Mouse (Mus musculus) midbrain, postnatal 0 days (tissue): ENCODE data around the gene Pbxip1. TPM values are rescaled to one million over a fixed set of nuclear protein-coding genes. Genes with fewer than 3 reads are reported as not detected.

Experiments
- ATAC-seq: fragments of 200-750 bp; cut with Nextera tagmentation; 2 replicates; pipeline ENCODE4 v1.8.0; 2017; ENCODE audit warnings: moderate number of reproducible peaks, mild to moderate bottlenecking, moderate TSS enrichment, moderate library complexity; ENCODE audit not compliant: low FRiP score
- DNase-seq: peaks from one replicate; pipeline ENCODE4 v3.0.0-alpha.2; 2015; ENCODE audit warnings: low spot score
- H3K27ac ChIP-seq: fragments of 300-500 bp; sonication (generic); 2 replicates; pipeline ENCODE4 v1.5.1; 2014; ENCODE audit warnings: low read depth, mild to moderate bottlenecking, low read length, mixed read lengths
- H3K27me3 ChIP-seq: fragments of 300-500 bp; sonication (generic); 2 replicates; pipeline ENCODE4 v1.6.1; 2014; ENCODE audit warnings: low read length, control low read depth, mixed read lengths; ENCODE audit not compliant: insufficient read depth
- H3K36me3 ChIP-seq: fragments of 300-500 bp; sonication (generic); 2 replicates; pipeline ENCODE4 v1.6.1; 2014; ENCODE audit warnings: low read length, control low read depth, mixed read lengths; ENCODE audit not compliant: insufficient read depth
- H3K4me1 ChIP-seq: fragments of 300-500 bp; sonication (generic); 2 replicates; pipeline ENCODE4 v1.6.1; 2014; ENCODE audit warnings: mild to moderate bottlenecking, control low read depth, antibody characterized with exemption, low read length, mixed read lengths; ENCODE audit not compliant: insufficient read depth
- H3K4me2 ChIP-seq: fragments of 300-500 bp; sonication (generic); 2 replicates; pipeline ENCODE4 v1.6.1; 2014; ENCODE audit warnings: low read depth, mild to moderate bottlenecking, low read length, mixed read lengths; ENCODE audit not compliant: poor library complexity, severe bottlenecking
- H3K4me3 ChIP-seq: fragments of 300-500 bp; sonication (generic); 2 replicates; pipeline ENCODE4 v1.5.1; 2014; ENCODE audit warnings: low read depth, mild to moderate bottlenecking, low read length, moderate library complexity
- H3K9ac ChIP-seq: fragments of 300-500 bp; sonication (generic); replicated peaks from 2 replicates; pipeline ENCODE4 v1.6.1; 2014; ENCODE audit warnings: mild to moderate bottlenecking, low read length, moderate library complexity, mixed read lengths; ENCODE audit not compliant: poor library complexity, severe bottlenecking
- H3K9me3 ChIP-seq: fragments of 300-500 bp; sonication (generic); 2 replicates; pipeline ENCODE4 v1.6.1; 2016; ENCODE audit warnings: low read length, control low read depth
- CTCF ChIP-seq: IDR thresholded peaks from 2 replicates; pipeline ENCODE4 v1.5.1; 2016; ENCODE audit warnings: antibody characterized with exemption, mild to moderate bottlenecking
- WGBS: fragments of 180-500 bp; shearing (Covaris S2); extraction: QIAGEN DNeasy Blood & Tissue Kit; methylation state at CpG from one replicate; pipeline ENCODE4 v1.1.7; 2014; 5-methylcytosine and 5-hydroxymethylcytosine counted together
- polyA plus RNA-seq: library from polyadenylated mRNA; unstranded; fragments of >200 nt; fragmentation: Nextera tagmentation; extraction: Ambion mirVana; gene quantifications from 2 replicates; pipeline ENCODE4 v1.2.1, GENCODE M21; 2015
- total RNA-seq: library from RNA; depleted of rRNA; stranded (reverse); fragments of >200 nt; gene quantifications from 2 replicates; pipeline ENCODE4 v1.2.3, GENCODE M21; 2014

Pbxip1 gene
- total and polyA plus RNA-seq, 2 experiments from 2014 or later = 18.5 to 21.8 TPM

DNA sequence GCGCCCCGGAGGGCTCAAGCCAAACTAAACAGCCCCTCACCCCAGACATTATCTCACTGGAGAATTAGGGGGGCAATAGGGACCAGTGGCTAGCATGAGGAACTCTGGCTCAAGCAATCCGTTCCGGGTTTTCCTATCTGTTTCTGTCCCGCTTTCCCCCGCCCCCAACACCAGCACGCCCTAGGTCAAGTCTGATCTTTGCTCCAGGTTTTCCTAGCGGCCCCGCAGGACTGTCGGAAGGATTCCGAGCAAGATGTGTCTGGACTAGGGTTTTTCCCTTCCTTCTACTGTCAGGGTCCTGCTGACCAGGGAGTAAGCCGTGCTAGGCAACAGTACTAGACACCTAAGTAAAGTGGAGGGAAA lies 41.6 kb upstream of the Pbxip1 start:
- H3K4me3 ChIP-seq = peak overlapping the region; percentile 54
- no peak for TF ChIP-seq CTCF
- DNase-seq = peak; percentile 88
- no peaks in the 10 kb centered on the region for H3K36me3 ChIP-seq
- no peak for ATAC-seq
- no peaks in the 10 kb centered on the region for H3K9me3 ChIP-seq
- 2% methylated on average over 12 of the region's 12 CpGs for WGBS
- H3K27me3 ChIP-seq = peaks cover 14% of the 10 kb centered on the region; the same call in 1 of the 2 replicates
- H3K27ac ChIP-seq = no peak overlapping the region
- peaks cover 19% of the 10 kb centered on the region for H3K4me1 ChIP-seq
- H3K9ac ChIP-seq = no peak overlapping the region
- H3K4me2 ChIP-seq = peak overlapping the region; percentile 100

DNA sequence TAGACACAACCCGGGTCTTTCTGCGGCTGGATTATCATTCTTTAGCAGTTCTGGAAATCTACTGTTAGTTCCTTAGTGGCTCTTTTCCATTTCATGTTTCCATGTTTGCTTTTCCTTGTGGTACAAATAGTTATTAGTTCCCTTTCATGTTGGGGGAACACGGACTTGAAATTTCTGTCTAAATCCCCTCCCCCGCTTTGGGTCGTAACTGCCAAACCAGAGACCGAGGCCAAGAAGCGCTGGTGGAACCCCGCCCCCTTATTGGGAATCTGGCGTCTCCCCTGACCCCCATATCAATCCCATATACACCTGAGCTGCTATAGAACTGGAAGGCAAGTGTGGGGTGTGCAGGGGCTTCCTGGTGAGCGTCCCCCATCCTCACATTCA lies 41.1 kb upstream of the Pbxip1 start:
- Histone ChIP-seq H3K9ac (no peak overlapping the region), H3K27me3 (peaks cover 14% of the 10 kb centered on the region; the same call in 1 of the 2 replicates), H3K36me3 (no peaks in the 10 kb centered on the region), H3K4me3 (peak overlapping the region; percentile 38; the same call in 1 of the 2 replicates), H3K4me1 (peaks cover 19% of the 10 kb centered on the region), H3K9me3 (no peaks in the 10 kb centered on the region), H3K4me2 (peak overlapping the region; percentile 100), H3K27ac (no peak overlapping the region)
- TF ChIP-seq CTCF = no peak
- DNase-seq (no peak), ATAC-seq (no peak)
- 5% methylated on average over 10 of the region's 10 CpGs for WGBS

DNA sequence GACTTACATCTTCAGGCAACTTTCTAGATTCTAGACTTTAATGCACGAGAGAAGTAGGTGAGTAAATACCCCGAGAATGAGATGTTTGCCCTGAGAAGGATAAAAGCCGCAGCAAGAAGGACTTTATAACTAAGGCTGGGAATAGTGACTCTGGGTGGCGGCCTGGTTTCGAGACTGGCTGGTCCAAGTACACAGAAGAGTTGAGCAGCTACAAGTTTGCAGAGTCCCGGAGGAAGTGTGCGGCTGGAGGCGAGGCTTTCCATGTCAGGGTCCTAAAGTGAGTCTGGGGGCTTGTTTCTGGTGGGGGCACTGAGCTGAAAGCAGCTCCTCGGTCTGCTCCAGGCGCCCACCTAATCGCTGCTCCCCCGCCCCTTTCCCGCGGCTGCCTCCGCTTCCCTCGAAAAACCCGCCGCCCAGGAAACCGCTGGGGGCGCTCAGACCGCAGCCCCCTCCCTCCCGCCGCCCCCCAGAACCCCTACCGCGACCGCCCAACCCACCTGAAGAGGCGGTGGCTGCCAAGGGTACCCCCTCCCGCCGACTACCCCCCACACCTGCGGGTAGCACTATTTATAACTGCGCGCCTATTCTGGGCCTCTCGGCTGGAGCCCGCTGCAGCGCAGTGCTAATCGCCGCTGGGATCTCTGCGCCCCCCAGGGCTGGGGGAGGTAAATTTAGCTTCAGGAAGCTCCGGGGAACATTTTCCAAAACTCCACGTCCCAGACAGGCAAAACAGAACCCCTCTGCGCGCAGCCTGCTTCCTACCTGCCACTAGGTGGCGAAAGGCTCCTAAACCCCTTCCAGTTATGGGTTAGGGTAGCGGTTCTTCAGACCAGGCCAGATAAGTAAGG lies 40.5 kb upstream of the Pbxip1 start:
- H3K27me3 ChIP-seq = peaks cover 14% of the 10 kb centered on the region; the same call in 1 of the 2 replicates
- ATAC-seq = no peak
- no peak overlapping the region for H3K9ac ChIP-seq

DNA sequence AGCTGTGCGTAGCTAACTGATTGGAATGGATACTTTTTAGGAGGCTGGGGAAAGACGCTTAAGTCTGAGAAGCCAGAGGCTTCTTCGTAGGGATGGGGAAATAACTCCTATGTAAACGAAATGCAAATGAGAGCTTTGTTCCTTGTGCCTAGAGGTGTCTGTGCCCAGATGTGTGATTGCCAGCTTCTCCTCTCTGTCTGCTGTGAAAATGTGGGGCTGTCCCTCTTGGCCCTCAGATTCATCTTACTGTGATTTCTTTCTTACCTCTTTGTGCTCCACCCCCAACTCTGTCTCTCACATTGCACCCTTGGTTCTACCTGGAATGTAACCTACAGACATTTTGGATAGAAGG lies 39.9 kb upstream of the Pbxip1 start:
- WGBS = 0% methylated on average over 4 of the region's 4 CpGs
- Histone ChIP-seq H3K9me3 (no peaks in the 10 kb centered on the region), H3K27me3 (peaks cover 14% of the 10 kb centered on the region; the same call in 1 of the 2 replicates), H3K4me2 (peak overlapping the region; percentile 100), H3K36me3 (peaks cover 2% of the 10 kb centered on the region; the same call in 1 of the 2 replicates), H3K4me3 (peak overlapping the region; percentile 38), H3K27ac (no peak overlapping the region), H3K4me1 (peaks cover 13% of the 10 kb centered on the region), H3K9ac (no peak overlapping the region)
- ATAC-seq = no peak
- TF ChIP-seq CTCF = no peak
- DNase-seq = no peak

More for the DNA sequence above, 40.5 kb upstream of the Pbxip1 start:
- TF ChIP-seq CTCF = peak; percentile 85
- 1% methylated on average over 30 of the region's 44 CpGs for WGBS
- Histone ChIP-seq H3K4me3 (peak overlapping the region; percentile 38), H3K4me2 (peak overlapping the region; percentile 100), H3K9me3 (no peaks in the 10 kb centered on the region), H3K27ac (no peak overlapping the region), H3K36me3 (no peaks in the 10 kb centered on the region), H3K4me1 (peaks cover 17% of the 10 kb centered on the region)
- DNase-seq = peak; percentile 72

DNA sequence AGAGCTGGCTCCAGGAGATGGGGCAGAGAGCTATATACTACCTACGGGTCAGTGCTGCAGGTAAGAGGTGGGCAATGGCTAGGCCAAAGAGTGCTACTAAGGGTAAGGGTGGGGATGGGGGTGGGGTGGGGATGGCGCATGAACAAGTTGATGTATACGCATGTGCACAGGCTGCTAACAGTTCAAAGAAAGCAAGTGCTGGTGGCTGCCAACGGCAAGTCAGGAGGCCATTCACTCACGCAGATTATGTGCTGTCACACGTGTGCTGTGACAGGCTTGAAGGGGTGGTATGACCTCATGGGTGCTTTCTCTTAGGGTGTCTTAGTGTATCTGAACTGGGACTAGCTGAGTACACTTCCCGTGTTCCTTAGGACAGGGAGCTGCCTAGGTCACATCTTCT lies 35.2 kb upstream of the Pbxip1 start:
- Histone ChIP-seq H3K36me3 (peaks cover 23% of the 10 kb centered on the region), H3K27ac (no peak overlapping the region), H3K4me1 (peaks cover under 1% of the 10 kb centered on the region; the same call in 1 of the 2 replicates), H3K9ac (no peak overlapping the region), H3K9me3 (no peaks in the 10 kb centered on the region), H3K4me3 (no peak overlapping the region), H3K4me2 (no peak overlapping the region), H3K27me3 (peaks cover 2% of the 10 kb centered on the region; the same call in 1 of the 2 replicates)
- TF ChIP-seq CTCF = no peak
- 87% methylated on average over 7 of the region's 7 CpGs for WGBS
- ATAC-seq (no peak), DNase-seq (no peak)

DNA sequence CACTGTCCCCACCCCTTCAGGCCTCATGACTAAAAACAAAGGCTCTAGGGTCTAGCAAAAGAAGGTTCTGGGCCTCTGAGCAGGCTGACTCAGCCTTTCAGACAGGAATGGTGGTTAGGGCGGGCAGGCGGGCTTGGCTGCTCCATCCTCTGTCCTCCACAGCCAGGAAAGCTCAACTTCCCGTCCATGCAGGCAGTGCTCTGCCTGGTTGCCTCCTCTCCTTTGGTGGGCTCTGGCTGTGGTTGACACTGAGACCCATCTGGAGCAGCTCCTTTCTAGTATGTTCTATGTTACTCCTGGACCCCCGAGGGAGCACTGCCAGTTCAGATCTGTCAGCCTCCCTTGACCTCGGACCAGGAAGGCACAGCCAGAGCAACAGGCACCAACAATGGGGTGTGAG lies 33.8 kb upstream of the Pbxip1 start, which contains the start of gene Lenep:
TSS of gene Lenep (minus strand) at position 101 of the 400 bp plus-strand sequence.
- Histone ChIP-seq H3K9me3 (no peaks in the 10 kb centered on the region), H3K9ac (no peak within 1 kb of the TSS), H3K4me3 (no peak within 1 kb of the TSS), H3K27ac (no peak within 1 kb of the TSS), H3K4me1 (no peaks in the 10 kb centered on the region), H3K36me3 (peaks cover 23% of the 10 kb centered on the region), H3K4me2 (no peak within 1 kb of the TSS), H3K27me3 (no peaks in the 10 kb centered on the region)
- no peak for TF ChIP-seq CTCF
- DNase-seq (no peak), ATAC-seq (no peak)
- WGBS = 58% methylated on average over 5 of the region's 5 CpGs
